Mouse (Mus musculus): ENCODE data around the gene Plg. TPM values are rescaled to one million over a fixed set of nuclear protein-coding genes. Genes with fewer than 3 reads are reported as not detected.

Plg gene
- under 1 TPM in 1 of 2 experiments, not detected in 1; 0.52 TPM for total RNA-seq (2021)
- long read RNA-seq, experiment 1: 0 reads
- long read RNA-seq, experiment 2: 0 reads

DNA sequence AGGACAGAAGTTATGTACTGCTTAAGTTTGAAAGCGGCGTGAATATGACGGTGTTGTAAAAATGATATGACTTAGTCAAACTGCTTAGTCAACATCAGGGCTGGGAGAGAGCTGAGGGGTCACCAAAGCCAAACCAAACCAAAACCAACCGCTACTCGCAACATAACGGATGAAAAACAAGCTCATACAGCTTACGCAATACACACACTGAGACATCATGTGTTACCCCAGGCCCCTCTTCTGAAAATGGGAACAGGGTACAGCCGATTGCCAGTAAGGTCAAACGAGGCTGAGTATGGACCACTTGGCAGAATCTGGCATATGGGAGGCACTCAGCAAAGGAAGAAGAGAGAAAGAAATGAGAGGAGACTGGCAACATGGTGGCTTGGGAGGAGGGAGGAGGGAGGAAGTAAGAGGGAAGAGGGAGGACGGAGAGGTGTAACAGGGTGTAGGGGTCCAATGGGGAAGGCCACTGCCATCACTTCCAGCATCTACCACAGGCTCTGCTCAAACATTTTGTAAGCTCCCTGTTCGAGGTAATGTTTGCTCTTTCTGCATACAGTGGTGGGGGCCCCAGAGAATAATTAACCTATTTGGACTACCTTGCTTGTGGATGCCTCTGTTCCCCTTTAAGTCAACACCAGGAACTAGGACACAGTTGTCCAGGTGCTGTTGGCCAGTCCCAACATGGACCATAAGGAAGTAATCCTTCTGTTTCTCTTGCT is at the start of gene Plg:
Plg (plus strand) TSS at position 628 of the 725 bp plus-strand sequence.
- no peak for DNase-seq (ENCODE audit: low spot score)

DNA sequence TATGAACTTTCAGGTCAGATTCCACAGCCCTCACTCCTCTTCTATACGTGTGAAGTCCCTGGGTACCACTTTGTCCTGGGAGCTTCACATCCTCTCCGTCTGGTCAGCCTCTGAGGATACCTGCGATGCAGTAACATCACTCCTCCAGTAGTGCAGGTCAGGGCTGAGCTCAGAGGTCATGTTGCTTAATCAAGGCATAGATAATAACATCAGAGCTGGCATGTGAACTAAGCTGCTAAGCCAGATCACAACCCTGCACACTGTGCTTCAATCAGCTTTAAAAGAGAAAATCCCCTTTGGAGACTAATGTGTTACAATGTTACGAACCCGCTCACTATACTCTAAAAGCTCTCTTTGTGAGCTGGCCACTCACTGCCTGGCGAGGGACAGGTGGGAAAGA is 43.3 kb upstream of the Plg start:
- no peak for DNase-seq (ENCODE audit: low spot score)

DNA sequence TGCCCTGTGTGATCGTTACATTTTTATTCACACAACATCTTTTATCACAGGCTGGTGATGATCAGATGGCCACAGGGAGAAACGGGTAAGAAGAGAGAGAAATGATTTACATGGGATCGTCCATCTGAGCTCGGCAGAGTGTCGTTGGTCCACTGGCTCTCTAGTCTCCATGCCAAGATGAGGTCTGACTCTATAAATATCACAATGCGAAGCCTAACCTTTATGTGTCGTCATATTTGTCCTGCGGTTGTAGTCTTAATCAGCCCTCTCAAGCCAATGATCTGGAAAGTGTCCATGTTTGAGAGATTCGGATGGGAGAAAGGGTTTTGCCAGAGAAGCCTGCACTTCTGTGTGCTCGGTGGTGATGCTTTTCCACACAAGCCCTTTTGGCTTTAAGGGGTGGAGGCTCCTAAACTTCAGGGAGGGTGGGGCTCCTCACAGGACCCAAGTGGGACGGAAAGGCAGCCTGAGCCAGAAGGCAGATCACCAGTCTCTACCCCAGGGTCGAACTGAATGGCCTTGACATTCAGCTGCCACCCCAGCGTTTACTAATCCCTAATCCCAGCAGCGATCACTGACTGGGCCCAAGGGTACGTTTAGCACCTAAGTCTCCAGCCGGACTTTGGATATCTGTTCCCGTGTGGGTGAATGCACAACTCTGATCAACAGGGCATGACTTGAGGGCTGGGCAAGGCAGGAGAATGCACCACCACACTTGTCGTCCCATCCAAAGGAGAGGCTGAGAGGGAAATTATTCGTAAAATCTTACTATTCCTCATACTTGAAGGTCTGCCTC is 42.1 kb upstream of the Plg start:
- peak; percentile 51 for DNase-seq (ENCODE audit: low spot score)

DNA sequence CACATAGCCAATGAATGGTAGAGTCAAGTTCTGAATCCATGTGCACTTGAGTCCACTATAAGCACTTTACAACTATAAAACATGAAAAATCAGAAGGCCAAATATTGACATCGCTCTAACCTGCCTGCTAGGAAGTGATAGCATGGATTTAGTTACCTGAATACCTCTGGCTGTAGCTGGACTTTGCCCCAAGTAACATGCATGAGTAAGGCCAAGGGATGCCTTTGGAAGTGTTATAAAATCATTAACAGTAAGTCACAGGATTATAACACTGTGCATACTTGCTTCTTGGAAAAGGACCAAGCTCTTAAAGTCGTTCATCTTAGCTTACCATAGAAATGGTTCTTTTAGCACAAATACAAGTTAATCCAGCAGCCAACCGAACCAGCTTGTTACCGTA is 41.3 kb upstream of the Plg start:
- DNase-seq (ENCODE audit: low spot score): no peak

DNA sequence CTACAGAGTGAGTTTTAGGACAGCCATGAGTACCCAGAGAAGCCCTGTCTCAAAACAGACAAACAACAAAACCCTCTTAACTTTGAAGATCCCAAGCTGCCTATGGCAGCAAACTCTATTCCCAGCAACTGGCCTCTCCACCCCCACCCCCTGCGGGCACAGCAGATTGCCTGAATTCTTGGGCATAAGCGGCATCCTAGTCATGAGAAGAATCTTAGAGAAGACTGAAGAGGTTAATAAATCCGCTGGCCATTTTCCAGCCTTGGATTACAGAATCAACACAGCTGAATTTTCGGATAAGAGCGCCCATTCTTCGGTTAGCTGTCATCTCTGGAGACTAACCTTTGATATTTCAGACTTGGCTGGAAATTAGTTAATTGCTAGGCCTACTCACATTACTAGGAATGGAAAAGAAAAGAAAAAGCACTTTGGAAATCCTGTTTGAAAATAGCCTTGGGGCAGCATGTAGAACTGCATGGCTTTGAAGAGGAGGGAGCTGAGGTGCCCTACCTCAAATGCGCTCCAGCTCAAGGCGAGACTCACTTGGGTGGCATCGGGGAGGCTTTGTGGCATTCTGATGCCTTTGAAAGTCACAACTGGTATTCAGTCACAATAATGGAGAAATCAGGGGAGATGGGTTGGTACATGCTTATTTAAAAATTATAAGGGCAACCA is 34.6 kb upstream of the Plg start:
- DNase-seq (ENCODE audit: low spot score): no peak

DNA sequence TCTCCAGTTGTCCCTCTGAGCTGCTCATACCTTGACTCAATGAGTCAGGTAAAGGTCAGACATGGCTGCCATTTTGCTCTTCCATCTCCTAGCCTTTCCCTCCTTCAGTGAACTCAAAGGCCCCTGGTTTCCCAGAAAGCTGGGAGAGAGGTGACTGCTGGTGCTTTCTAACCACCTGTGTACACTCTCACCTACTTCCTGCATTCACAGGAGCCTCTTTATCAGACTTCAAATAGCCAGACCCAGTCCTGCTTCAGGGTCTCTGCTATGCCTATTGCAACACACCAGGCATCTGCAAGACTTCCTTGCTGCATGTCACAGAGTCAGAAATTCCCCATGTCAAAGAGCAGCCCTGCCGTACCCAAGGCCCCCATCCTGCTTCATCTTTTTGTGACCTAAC is 30.9 kb upstream of the Plg start:
- DNase-seq (ENCODE audit: low spot score): no peak

DNA sequence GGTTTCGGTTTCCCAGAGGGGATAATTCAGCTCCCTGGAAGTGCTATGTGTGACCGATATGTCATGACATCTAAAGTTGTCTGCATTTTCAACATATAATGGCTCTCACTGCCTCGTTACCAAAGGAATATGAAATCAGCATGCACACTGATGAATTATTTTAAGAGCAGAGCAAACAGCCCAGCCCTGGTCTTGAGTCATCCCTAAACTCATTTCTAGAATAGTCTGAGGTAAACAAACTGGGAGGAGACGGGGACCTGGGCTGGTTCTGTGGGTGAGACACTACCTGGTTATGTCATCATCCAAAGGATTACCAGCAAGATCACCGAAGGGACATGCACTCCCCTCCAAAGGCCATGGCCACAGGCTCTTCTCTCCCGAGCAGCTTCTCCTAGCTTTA is 26.8 kb upstream of the Plg start:
- no peak for DNase-seq (ENCODE audit: low spot score)

DNA sequence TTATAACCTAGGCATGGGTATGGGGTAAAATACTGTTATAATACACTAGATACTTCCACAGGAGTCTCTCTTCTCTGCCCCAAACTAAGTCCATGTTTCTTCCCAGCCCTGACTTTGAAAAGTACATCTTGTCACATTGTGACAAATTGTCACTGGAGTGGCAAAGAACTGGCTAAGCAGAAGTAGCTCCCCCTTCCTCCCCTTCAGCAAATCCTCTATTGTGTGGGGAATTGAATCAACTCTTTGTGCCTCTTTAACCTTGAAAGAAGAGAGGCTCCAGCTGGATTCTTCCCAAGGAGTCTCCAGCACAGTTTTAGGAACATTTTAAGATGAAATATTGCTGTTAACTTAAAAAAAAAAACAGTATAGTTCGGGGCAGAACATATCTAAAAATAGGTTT is 25.6 kb upstream of the Plg start:
- no peak for DNase-seq (ENCODE audit: low spot score)

DNA sequence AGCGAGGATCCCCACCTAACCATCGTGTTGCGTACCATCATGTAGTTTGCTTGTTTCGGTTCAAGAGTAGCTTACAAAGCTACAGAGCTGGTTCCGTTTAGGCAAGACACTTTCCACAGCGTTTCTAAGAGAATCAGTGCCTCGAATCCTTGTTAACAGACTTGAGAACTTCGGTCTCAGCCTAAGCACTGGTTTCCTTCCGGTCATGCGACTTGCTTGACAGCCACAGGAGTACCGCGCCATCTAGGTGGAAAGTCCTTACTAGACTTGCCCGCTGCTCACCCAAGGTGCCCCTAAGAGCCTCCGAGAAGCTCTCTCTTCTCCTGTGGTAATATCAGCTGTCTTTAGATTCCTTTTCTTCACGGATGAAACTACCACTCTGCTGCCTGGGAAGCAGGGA is 18.5 kb upstream of the Plg start:
- no peak for DNase-seq (ENCODE audit: low spot score)

DNA sequence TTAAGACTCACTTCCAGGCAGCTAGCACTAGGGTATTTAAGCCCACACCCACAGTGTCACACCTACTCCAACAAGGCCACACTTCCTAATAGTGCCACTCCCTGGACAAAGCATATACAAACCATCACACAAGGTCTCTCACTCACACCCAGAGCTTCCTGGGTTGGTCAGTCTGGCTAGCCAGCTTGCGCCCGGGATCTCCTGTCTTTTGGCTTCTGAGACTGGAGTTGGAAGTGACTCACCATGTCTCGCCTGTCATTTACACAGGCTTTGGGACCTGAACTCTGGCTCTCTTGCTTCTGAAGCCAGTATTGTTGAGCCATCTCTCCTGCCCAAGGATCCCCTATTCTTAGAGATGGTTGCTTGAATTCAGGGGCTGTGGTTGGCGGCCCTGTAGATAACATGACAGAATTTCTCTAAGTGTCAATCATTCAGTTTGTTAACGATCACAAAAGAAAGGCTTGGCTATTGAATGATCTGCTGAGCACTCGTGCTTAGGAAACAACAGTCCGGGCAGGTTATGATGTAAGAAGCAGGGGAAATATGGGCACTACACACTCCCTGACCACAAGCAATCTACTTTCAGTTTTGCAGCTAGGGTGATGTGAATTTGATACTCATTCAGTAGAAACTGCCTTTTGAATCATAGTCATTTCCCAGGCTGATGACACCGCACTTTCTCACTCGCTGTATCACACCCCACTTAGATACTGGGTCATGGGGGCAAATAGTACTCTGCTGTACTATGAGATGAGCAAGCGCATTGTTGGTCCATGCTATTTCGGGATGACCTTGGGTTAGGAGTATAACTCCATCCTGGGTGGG is 14.6 kb upstream of the Plg start:
- no peak for DNase-seq (ENCODE audit: low spot score)

DNA sequence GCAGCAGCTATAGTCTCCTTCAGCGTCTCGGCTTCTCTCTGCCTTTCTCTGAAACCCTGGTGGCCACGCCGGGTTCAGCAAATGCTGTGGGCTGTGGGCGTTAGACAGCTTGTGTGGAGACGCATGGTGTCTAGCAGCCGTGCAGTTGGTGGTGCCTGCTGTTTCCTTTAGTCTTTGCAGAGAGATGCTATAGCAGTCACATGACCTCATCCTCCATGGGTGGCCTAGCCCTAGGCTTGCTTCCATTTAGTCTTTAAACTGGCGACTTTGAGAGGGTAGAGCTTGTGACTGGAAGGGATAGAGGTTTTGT is 14.0 kb upstream of the Plg start:
- no peak for DNase-seq (ENCODE audit: low spot score)

DNA sequence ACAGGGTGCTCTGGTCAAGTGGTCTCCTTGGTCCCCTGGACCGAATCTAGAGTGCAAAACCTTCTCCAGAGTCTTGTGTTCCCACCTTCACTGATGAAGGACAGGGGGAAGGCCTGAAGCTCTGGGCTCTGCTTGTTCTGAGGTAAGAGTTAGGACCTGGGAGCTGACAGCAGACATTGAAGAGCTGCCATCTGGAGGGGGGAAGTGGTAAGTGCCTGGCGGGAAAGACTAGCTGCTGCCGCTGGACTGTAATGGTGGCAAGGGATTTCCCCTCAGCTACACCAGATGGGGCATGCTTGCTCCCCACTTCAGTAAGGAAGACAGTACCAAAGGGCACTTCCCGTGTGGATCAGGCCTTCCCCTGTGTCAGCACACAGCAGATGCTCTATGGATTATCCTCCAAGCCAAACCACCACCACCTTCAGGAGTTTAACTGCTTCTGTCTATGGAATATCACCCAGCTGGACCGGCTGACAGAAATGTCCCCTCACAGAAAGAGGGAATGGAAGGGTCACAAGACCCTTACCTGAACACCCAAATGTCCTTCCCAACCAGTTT is 11.0 kb upstream of the Plg start:
- DNase-seq (ENCODE audit: low spot score): peak; percentile 69

DNA sequence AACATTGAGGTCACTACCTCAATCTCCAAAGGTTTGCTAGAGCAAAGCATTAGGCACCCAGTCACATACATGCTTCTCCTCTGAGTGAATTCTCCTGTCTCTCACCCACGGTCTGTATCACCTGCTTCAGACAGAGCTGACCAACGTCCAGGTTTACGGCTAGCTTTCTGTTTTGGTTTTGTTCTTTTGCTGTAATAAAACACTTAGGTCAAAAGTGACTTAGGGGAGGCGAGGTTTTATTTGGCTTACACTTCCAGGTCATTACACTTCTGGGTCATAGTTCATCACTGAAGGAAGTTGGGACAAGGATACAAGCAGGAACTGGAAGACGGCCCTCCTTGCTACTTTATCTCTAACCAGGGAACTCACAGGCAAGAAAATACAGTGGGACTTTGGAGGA is 9.0 kb upstream of the Plg start:
- DNase-seq (ENCODE audit: low spot score): no peak

DNA sequence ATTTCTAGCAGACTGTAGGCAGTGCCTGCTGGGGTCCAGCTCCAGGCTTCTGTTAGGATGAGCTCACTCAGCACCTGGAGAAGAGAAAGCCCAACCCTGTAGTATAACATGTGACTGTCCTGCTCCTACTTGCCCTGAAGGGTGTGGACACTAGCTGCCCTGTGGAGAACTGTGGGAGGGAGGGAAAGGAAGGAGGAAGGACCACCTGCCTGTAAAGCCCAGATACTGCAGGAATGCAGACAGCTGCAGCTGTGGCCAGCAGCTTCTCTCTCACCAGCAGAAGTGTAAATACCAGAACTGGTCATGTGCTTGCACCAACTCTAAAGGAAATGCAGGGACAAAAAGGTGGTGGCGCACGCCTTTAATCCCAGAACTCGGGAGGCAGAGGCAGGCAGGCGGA is 8.1 kb upstream of the Plg start:
- no peak for DNase-seq (ENCODE audit: low spot score)

DNA sequence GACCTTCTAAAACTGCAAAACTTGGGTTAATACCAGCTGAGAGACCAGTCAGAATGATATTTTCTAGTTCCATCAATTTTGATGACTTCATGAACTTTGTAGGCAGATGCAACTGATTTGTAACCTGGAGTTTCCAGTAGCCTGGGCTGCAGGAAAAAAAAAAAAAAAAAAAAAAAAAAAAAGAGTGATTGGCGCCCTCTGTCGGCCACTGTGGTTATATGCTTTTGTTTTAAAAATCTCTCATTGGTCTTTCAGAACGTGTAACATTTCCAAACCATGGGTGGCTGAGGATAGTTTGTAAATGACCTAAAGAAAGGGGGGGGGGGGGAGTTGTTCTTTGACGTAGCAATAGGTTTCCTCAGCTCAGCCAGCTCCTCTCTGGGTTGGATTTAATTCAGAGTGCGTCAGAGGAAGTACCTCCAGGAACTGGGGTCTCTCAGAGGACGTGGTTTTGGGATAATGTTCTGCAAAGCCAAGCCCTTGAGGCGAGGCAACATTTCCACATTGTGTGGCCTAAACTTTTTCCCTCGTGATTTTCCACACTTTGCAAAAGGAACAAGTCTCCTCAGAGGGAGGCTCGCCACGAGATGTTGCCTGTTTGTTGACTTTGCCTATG is 7.0 kb upstream of the Plg start:
- DNase-seq (ENCODE audit: low spot score): peak; percentile 16

DNA sequence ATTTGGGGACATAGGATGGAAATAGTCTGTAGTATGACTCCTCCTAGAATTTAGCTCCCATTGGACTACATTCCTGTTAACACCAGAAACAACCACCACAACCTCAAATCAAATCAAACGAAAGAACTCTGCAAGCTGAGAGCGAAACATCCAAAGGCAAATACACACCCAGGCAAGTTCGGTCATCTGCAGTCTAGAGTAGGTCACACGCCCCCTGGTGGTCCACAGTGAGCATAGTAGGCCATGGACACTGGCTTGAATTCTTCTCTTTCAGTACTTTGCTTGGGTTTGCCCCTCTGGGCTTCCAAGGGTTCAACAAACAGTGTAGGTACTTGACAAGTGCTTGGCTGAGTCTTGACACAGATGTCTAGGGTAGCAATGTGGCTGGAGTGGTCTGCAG is 6.4 kb upstream of the Plg start:
- DNase-seq (ENCODE audit: low spot score): peak; percentile 64

DNA sequence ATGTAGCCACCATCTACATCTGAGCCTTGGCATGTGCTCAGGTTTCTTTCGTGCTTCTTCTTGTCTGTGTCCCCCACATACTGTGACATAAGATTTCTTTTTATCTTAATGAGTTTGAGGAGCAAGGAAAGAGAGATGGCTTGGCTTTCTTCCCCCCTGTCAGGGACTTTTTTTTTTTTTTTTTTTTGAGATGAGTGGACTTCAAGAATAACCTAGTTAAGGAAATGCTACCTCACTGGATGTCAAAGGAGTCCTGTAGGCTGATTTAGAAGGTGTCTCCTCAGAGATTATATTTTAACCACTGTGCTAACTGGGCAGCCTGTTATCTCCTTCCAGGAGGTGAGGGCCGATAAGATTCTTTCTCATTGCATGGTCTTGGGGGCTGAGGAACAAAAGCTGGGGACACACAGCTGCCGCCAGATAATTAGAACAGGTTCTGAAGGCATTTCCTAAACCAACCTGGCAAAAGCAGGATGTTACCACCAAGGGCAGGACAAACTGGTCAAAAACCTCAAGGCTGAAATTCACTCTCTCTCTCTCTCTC is 4.7 kb upstream of the Plg start:
- DNase-seq (ENCODE audit: low spot score): no peak

DNA sequence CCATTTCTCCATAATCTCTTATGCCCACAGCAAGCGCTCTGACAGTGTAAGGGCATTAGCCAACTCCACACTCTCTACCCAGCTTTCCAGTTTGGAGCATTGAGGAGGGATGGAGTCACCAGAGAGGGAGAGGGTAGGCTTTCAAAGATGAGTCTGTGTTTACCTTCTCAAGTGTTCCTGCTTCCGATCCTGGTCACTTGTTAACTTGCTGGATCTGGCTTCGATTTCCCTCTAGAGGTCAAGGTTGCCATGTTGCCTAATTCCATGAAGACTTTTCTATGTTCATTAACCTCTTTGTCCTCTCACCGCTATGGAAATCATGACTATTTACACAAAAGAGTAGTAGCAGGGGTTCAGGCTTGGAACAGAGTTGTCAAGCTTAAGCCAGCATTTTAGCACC is 1.9 kb downstream of the Plg start:
- DNase-seq (ENCODE audit: low spot score): no peak

DNA sequence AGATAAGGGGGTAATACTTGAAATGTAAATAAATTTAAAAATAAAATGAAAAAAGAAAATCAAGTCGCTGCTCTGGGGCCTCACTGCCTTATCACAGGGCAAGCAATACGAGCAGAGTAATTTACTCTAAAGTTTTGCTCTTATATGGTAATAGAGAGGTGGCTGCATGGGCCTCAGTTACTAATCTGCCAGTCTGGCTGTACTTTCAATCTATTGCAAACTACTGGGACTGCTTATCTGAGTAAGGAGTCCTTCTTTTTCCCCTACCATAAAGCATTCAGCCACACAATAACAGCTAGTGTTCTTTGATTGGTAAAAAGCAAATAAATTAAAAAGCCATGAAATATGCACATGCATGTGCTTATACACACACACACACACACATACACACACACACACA is 3.2 kb downstream of the Plg start:
- no peak for DNase-seq (ENCODE audit: low spot score)

DNA sequence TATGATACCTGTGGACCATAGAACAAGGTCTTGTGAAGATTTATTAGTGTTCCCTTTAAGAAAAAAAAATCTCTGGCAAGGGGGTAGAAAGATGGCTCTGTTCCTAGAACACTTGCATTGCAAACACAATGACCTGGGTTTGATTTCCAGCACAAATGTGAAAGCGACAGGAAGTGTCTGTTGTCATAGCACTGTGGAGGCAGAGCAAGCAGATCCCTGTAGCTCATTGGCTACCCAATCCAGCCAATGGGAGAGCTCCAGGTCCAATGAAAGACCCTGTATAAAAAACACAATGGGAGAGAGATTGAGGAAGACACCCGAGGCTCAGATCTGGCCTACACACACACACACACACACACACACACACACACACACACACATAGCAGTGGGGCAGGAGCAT is 4.1 kb downstream of the Plg start:
- DNase-seq (ENCODE audit: low spot score): no peak

Measured in gastrocnemius, adult 18-20 months (tissue).